Mouse (Mus musculus): ENCODE data around the gene Mcu. TPM values are rescaled to one million over a fixed set of nuclear protein-coding genes. Genes with fewer than 3 reads are reported as not detected.

Mcu gene
- total RNA-seq (2021) = 10 to 100 TPM; 48.7 to 50.2 TPM

- DNase-seq = peak; percentile 94 to 96
Observed at GRCm38 (mm10) chr10:59616522-59616921, at the start of gene Mcu. Gene Mcu, minus strand, starts transcription at chr10:59616692.

GRCm38 (mm10) chr10:59665503-59666291, 49.2 kb upstream of the Mcu start:
- peak; percentile 4 to 6 for DNase-seq

- no peak for DNase-seq
Observed at GRCm38 (mm10) chr10:59664765-59665164, 48.3 kb upstream of the Mcu start.

- DNase-seq = no peak
Observed at GRCm38 (mm10) chr10:59656799-59657198, 40.3 kb upstream of the Mcu start.

GRCm38 (mm10) chr10:59646821-59647378, 30.4 kb upstream of the Mcu start:
- DNase-seq = no peak

GRCm38 (mm10) chr10:59645153-59645552, 28.7 kb upstream of the Mcu start:
- DNase-seq = no peak

GRCm38 (mm10) chr10:59644710-59645109, 28.2 kb upstream of the Mcu start:
- no peak for DNase-seq

- no peak for DNase-seq
Observed at GRCm38 (mm10) chr10:59643645-59644044, 27.2 kb upstream of the Mcu start.

- no peak for DNase-seq
Observed at GRCm38 (mm10) chr10:59642659-59643377, 26.3 kb upstream of the Mcu start.

- DNase-seq = no peak
Observed at GRCm38 (mm10) chr10:59638576-59638975, 22.1 kb upstream of the Mcu start.

- no peak for DNase-seq
Observed at GRCm38 (mm10) chr10:59637596-59638124, 21.2 kb upstream of the Mcu start.

- DNase-seq = no peak
Observed at GRCm38 (mm10) chr10:59636751-59637533, 20.4 kb upstream of the Mcu start.

GRCm38 (mm10) chr10:59636048-59636447, 19.6 kb upstream of the Mcu start:
- DNase-seq = no peak

- DNase-seq = no peak
Observed at GRCm38 (mm10) chr10:59629506-59629782, 13.0 kb upstream of the Mcu start.

GRCm38 (mm10) chr10:59628641-59629505, 12.4 kb upstream of the Mcu start:
- DNase-seq = no peak

GRCm38 (mm10) chr10:59623496-59623895, 7.0 kb upstream of the Mcu start:
- DNase-seq = no peak

- no peak for DNase-seq
Observed at GRCm38 (mm10) chr10:59621355-59621754, 4.9 kb upstream of the Mcu start.

- DNase-seq = no peak
Observed at GRCm38 (mm10) chr10:59617776-59618175, 1.3 kb upstream of the Mcu start.

GRCm38 (mm10) chr10:59615981-59616520, 441 bp downstream of the Mcu start, which contains the start of gene Gm10322:
Gene Gm10322, plus strand, starts transcription at chr10:59616063.
- DNase-seq = peak in 1 of 2 experiments; percentile 62

GRCm38 (mm10) chr10:59615411-59615810, 1.1 kb downstream of the Mcu start:
- DNase-seq = no peak

- DNase-seq = no peak
Observed at GRCm38 (mm10) chr10:59614141-59614540, 2.4 kb downstream of the Mcu start.

Data from layer of hippocampus, postnatal 36 days (tissue).